Mouse (Mus musculus) embryo, embryonic 11.5 days (tissue): Measurements from ENCODE around the gene Prkch.

ENCODE experiments used
- DNase-seq: peaks from one replicate; pipeline ENCODE4 v3.0.0-alpha.2; 2012; ENCODE audit warnings: low read depth, low spot score

Gene Prkch

GRCm38 (mm10) chr12:73714589-73714988 lies 130.0 kb downstream of the Prkch start:
- DNase-seq = no peak

- DNase-seq = no peak
Measured at GRCm38 (mm10) chr12:73715331-73715730, 130.7 kb downstream of the Prkch start.

GRCm38 (mm10) chr12:73715954-73716731 lies 131.5 kb downstream of the Prkch start:
- no peak for DNase-seq

- DNase-seq = no peak
Measured at GRCm38 (mm10) chr12:73718036-73718435, 133.4 kb downstream of the Prkch start.

- no peak for DNase-seq
Measured at GRCm38 (mm10) chr12:73719816-73720215, 135.2 kb downstream of the Prkch start.

- no peak for DNase-seq
Measured at GRCm38 (mm10) chr12:73720466-73720865, 135.9 kb downstream of the Prkch start.

GRCm38 (mm10) chr12:73722060-73722459 lies 137.5 kb downstream of the Prkch start:
- DNase-seq = no peak

GRCm38 (mm10) chr12:73723067-73723466 lies 138.5 kb downstream of the Prkch start:
- no peak for DNase-seq

GRCm38 (mm10) chr12:73723887-73724286 lies 139.3 kb downstream of the Prkch start:
- DNase-seq = no peak

- DNase-seq = no peak
Measured at GRCm38 (mm10) chr12:73725825-73726604, 141.4 kb downstream of the Prkch start.

- no peak for DNase-seq
Measured at GRCm38 (mm10) chr12:73727046-73727445, 142.4 kb downstream of the Prkch start.

- peak; percentile 29 for DNase-seq
Measured at GRCm38 (mm10) chr12:73730603-73731002, 146.0 kb downstream of the Prkch start.

GRCm38 (mm10) chr12:73731093-73731492 lies 146.5 kb downstream of the Prkch start:
- no peak for DNase-seq

- DNase-seq = no peak
Measured at GRCm38 (mm10) chr12:73731848-73732540, 147.4 kb downstream of the Prkch start.

GRCm38 (mm10) chr12:73732862-73733261 lies 148.3 kb downstream of the Prkch start:
- DNase-seq = no peak

GRCm38 (mm10) chr12:73736931-73737330 lies 152.3 kb downstream of the Prkch start:
- no peak for DNase-seq

GRCm38 (mm10) chr12:73739611-73740219 lies 155.1 kb downstream of the Prkch start:
- no peak for DNase-seq

GRCm38 (mm10) chr12:73742577-73742976 lies 158.0 kb downstream of the Prkch start:
- DNase-seq = no peak

GRCm38 (mm10) chr12:73743087-73743486 lies 158.5 kb downstream of the Prkch start:
- DNase-seq = no peak

GRCm38 (mm10) chr12:73746072-73746471 lies 161.5 kb downstream of the Prkch start:
- DNase-seq = no peak

GRCm38 (mm10) chr12:73748373-73748772 lies 163.8 kb downstream of the Prkch start:
- DNase-seq = no peak
